In genomic region chr17:42863186-42863585, GRCm38 (mm10) we compare ENCODE assay signal across 19 mouse cellular contexts.
"Had no signal": no experiment of that assay in that cellular context is flagged by ENCODE, and none has a peak within 500 bp of the region (broad histone marks: within the 10 kb centered on the region; RNA-seq: fewer than 3 reads in every experiment).

No protein-coding gene starts in this region.

- H3K27me3 ChIP-seq: neural tube, embryonic 13.5 days; neural tube, embryonic 15.5 days had no signal

- DNase-seq: lung, adult 18-20 months; lung, embryonic 14.5 days; lung, postnatal 10 days; lung, postnatal 4 days; midbrain, embryonic 14.5 days; retina, postnatal 1 day; right cerebral cortex, adult 18-20 months; right cerebral cortex, postnatal 25 days; right cerebral cortex, postnatal 4 days; spleen, adult 18-20 months; thymus, adult 18-20 months; thymus, postnatal 14 days; thymus, postnatal 36 days had no signal

- H3K9ac ChIP-seq: liver, embryonic 14.5 days; lung, embryonic 14.5 days; neural tube, embryonic 13.5 days; neural tube, embryonic 15.5 days had no signal

- ATAC-seq: midbrain, embryonic 16.5 days had no signal

- H3K4me3 ChIP-seq: midbrain, embryonic 10.5 days; myocyte; neural tube, embryonic 13.5 days; neural tube, embryonic 15.5 days had no signal

- H3K27ac ChIP-seq: liver, embryonic 14.5 days; midbrain, embryonic 10.5 days; neural tube, embryonic 13.5 days; neural tube, embryonic 15.5 days had no signal

- H3K9me3 ChIP-seq: midbrain, embryonic 10.5 days; neural tube, embryonic 13.5 days; neural tube, embryonic 15.5 days had no signal

- H3K4me1 ChIP-seq: midbrain, embryonic 10.5 days; neural tube, embryonic 13.5 days; neural tube, embryonic 15.5 days had no signal

- H3K4me2 ChIP-seq: lung, embryonic 14.5 days; neural tube, embryonic 13.5 days; neural tube, embryonic 15.5 days had no signal

- H3K36me3 ChIP-seq: neural tube, embryonic 13.5 days; neural tube, embryonic 15.5 days had no signal
